Mouse (Mus musculus) kidney, postnatal 0 days (tissue): Measurements from ENCODE around the gene Cog5. TPM values are rescaled to one million over a fixed set of nuclear protein-coding genes. Genes with fewer than 3 reads are reported as not detected.

Source experiments
- ATAC-seq: fragments of 200-750 bp; cut with Nextera tagmentation; replicated peaks from 2 replicates; pipeline ENCODE4 v1.8.0; 2017; ENCODE audit warnings: low read depth, moderate number of reproducible peaks, moderate TSS enrichment, moderate library complexity; ENCODE audit not compliant: low FRiP score
- DNase-seq: peaks from one replicate; pipeline ENCODE4 v3.0.0-alpha.2; 2016; ENCODE audit warnings: low spot score
- H3K27ac ChIP-seq: fragments of 300-500 bp; sonication (generic); 2 replicates; pipeline ENCODE4 v1.5.1; 2014; ENCODE audit warnings: mild to moderate bottlenecking
- H3K27me3 ChIP-seq: fragments of 300-500 bp; sonication (generic); 2 replicates; pipeline ENCODE4 v1.6.1; 2014; ENCODE audit warnings: low read length, mixed read lengths; ENCODE audit not compliant: insufficient read depth
- H3K36me3 ChIP-seq: fragments of 300-500 bp; sonication (generic); 2 replicates; pipeline ENCODE4 v1.6.1; 2014; ENCODE audit warnings: low read length, mixed read lengths; ENCODE audit not compliant: insufficient read depth
- H3K4me1 ChIP-seq: fragments of 300-500 bp; sonication (generic); replicated peaks from 2 replicates; pipeline ENCODE4 v1.6.1; 2014; ENCODE audit warnings: antibody characterized with exemption, low read length, mixed read lengths; ENCODE audit not compliant: insufficient read depth
- H3K4me2 ChIP-seq: fragments of 300-500 bp; sonication (generic); 2 replicates; pipeline ENCODE4 v1.6.1; 2014; ENCODE audit warnings: mild to moderate bottlenecking, low read length, moderate library complexity, mixed read lengths
- H3K4me3 ChIP-seq: fragments of 300-500 bp; sonication (generic); replicated peaks from 2 replicates; pipeline ENCODE4 v1.5.1; 2014; ENCODE audit warnings: low read depth, low read length
- H3K9ac ChIP-seq: fragments of 300-500 bp; sonication (generic); 2 replicates; pipeline ENCODE4 v1.6.1; 2014; ENCODE audit warnings: low read depth, low read length
- H3K9me3 ChIP-seq: fragments of 300-500 bp; sonication (generic); replicated peaks from 2 replicates; pipeline ENCODE4 v1.6.1; 2016; ENCODE audit warnings: low read length, inconsistent platforms, mixed read lengths
- CTCF ChIP-seq: IDR thresholded peaks from 2 replicates; pipeline ENCODE4 v1.5.1; 2016; ENCODE audit warnings: antibody characterized with exemption, low read depth, mild to moderate bottlenecking, moderate library complexity
- WGBS: fragments of 180-500 bp; shearing (Covaris S2); extraction: QIAGEN DNeasy Blood & Tissue Kit; methylation state at CpG from one replicate; pipeline ENCODE4 v1.1.7; 2014; 5-methylcytosine and 5-hydroxymethylcytosine counted together
- polyA plus RNA-seq: library from polyadenylated mRNA; unstranded; fragments of >200 nt; fragmentation: Nextera tagmentation; extraction: Ambion mirVana; gene quantifications from 2 replicates; pipeline ENCODE4 v1.2.1, GENCODE M21; 2015

The Cog5 gene
- polyA plus RNA-seq, 1 experiment from 2014 or later: 22.9 TPM

DNA sequence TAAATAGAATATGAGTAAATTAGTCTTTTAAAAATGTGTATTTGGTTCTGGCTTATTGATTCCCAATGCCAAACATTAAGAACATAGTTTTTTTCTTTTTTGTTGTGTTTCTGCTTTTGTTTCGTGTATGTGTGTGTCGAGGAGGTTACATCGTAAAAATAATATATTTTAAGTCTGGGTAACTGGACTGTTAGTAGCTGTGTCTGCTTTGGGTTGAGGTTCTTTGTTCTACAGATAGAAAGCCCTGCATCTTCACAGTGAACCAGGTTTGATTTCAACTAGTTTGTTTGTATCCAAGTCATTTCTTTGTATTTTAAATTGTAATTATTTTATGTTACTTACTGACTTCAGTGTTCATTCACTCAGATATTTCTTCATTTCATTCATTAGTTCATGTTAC is 59.4 kb downstream of the Cog5 start:
- Histone ChIP-seq H3K4me2 (no peak overlapping the region), H3K4me1 (no peaks in the 10 kb centered on the region), H3K27ac (no peak overlapping the region), H3K9ac (no peak overlapping the region), H3K27me3 (no peaks in the 10 kb centered on the region), H3K36me3 (no peaks in the 10 kb centered on the region), H3K9me3 (no peaks in the 10 kb centered on the region), H3K4me3 (no peak overlapping the region)
- DNase-seq (no peak), ATAC-seq (no peak)
- WGBS: 71% methylated on average over 3 of the region's 3 CpGs
- no peak for TF ChIP-seq CTCF

GRCm38 (mm10) chr12:31719586-31720275 is 65.1 kb downstream of the Cog5 start:
- H3K4me2 ChIP-seq: no peak overlapping the region
- TF ChIP-seq CTCF: peak; percentile 69
- 73% methylated on average over 1 of the region's 1 CpGs for WGBS
- no peaks in the 10 kb centered on the region for H3K36me3 ChIP-seq
- no peaks in the 10 kb centered on the region for H3K27me3 ChIP-seq
- no peak overlapping the region for H3K27ac ChIP-seq
- no peak overlapping the region for H3K9ac ChIP-seq
- peak; percentile 42 for DNase-seq
- no peaks in the 10 kb centered on the region for H3K9me3 ChIP-seq
- ATAC-seq: no peak
- no peaks in the 10 kb centered on the region for H3K4me1 ChIP-seq
- H3K4me3 ChIP-seq: no peak overlapping the region

GRCm38 (mm10) chr12:31724576-31724975 is 69.9 kb downstream of the Cog5 start:
- Histone ChIP-seq H3K4me3 (no peak overlapping the region), H3K9me3 (no peaks in the 10 kb centered on the region), H3K4me1 (no peaks in the 10 kb centered on the region), H3K36me3 (no peaks in the 10 kb centered on the region), H3K9ac (no peak overlapping the region), H3K4me2 (no peak overlapping the region), H3K27ac (no peak overlapping the region), H3K27me3 (no peaks in the 10 kb centered on the region)
- 83% methylated on average over 3 of the region's 3 CpGs for WGBS
- DNase-seq: no peak
- no peak for TF ChIP-seq CTCF
- ATAC-seq: no peak

DNA sequence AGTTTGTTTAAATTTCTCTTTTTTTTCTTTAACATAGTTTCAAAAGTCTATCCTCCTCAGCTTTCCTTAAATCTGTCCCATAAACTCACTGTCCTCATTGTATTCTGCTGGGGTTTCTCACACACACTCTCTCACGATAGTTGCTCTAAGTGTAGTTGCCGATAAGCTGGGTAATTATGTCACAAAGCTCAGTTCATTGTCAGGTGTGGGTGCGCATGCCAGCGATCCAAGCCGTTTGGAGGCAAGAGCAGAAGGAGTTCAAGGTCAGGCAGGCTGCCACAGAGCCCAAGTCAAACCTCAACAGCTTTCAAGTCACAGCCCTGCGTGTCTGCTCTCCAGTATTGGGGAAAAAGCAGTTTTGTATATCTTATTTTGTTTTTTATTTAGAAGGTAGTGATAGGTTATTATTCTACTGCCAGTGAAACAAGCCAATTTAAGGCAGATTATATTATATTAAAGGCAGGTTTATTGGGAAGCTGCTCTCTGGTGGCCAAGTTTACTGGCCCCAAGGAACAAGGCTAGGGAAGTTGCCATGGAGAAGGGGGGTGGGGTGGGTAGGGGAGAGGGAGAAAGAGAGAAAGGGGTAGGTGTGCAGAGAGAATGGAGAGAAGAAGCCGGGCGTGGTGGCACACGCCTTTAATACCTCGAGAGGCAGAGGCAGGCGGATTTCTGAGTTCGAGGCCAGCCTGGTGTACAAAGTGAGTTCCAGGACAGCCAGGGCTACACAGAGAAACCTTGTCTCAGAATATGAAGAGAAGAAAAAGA is 71.0 kb downstream of the Cog5 start:
- ATAC-seq (no peak), DNase-seq (no peak)
- no peak overlapping the region for H3K4me3 ChIP-seq
- no peak overlapping the region for H3K27ac ChIP-seq
- no peak overlapping the region for H3K4me2 ChIP-seq
- no peaks in the 10 kb centered on the region for H3K27me3 ChIP-seq
- no peaks in the 10 kb centered on the region for H3K4me1 ChIP-seq
- WGBS: 86% methylated on average over 12 of the region's 12 CpGs
- TF ChIP-seq CTCF: no peak
- H3K9ac ChIP-seq: no peak overlapping the region
- no peaks in the 10 kb centered on the region for H3K36me3 ChIP-seq
- no peaks in the 10 kb centered on the region for H3K9me3 ChIP-seq

- 44% methylated on average over 1 of the region's 1 CpGs for WGBS
Observed at GRCm38 (mm10) chr12:31726707-31727106, 72.0 kb downstream of the Cog5 start.

DNA sequence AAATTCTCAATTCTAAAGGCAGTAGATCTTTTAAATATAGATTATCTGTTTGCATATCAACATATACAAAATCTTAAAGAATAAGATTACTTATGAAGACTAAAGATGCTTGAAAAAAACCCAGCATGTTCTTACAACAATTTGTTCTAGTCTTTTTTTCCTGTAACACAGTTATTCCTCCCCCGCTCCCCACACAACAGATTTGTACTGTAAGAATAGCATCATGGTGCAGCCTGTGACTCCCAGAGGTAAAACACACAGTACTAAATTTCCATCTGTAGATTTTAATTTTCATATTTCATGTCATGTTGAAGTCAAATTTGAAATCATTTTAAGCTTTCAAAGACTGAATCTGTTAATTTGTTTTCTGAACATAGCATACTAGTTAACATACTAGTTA is 75.5 kb downstream of the Cog5 start:
- Histone ChIP-seq H3K27ac (no peak overlapping the region), H3K9ac (no peak overlapping the region), H3K36me3 (no peaks in the 10 kb centered on the region), H3K4me2 (no peak overlapping the region), H3K9me3 (no peaks in the 10 kb centered on the region), H3K27me3 (no peaks in the 10 kb centered on the region), H3K4me3 (no peak overlapping the region), H3K4me1 (no peaks in the 10 kb centered on the region)
- 96% methylated on average over 1 of the region's 1 CpGs for WGBS
- no peak for ATAC-seq
- TF ChIP-seq CTCF: no peak
- DNase-seq: no peak

More at GRCm38 (mm10) chr12:31726707-31727106, 72.0 kb downstream of the Cog5 start:
- Histone ChIP-seq H3K27ac (no peak overlapping the region), H3K9ac (no peak overlapping the region), H3K4me1 (no peaks in the 10 kb centered on the region), H3K36me3 (no peaks in the 10 kb centered on the region), H3K9me3 (no peaks in the 10 kb centered on the region), H3K4me2 (no peak overlapping the region), H3K27me3 (no peaks in the 10 kb centered on the region), H3K4me3 (no peak overlapping the region)
- TF ChIP-seq CTCF: no peak
- DNase-seq (no peak), ATAC-seq (no peak)
